ENCODE assay signal across 8 mouse cellular contexts in the genomic region with DNA sequence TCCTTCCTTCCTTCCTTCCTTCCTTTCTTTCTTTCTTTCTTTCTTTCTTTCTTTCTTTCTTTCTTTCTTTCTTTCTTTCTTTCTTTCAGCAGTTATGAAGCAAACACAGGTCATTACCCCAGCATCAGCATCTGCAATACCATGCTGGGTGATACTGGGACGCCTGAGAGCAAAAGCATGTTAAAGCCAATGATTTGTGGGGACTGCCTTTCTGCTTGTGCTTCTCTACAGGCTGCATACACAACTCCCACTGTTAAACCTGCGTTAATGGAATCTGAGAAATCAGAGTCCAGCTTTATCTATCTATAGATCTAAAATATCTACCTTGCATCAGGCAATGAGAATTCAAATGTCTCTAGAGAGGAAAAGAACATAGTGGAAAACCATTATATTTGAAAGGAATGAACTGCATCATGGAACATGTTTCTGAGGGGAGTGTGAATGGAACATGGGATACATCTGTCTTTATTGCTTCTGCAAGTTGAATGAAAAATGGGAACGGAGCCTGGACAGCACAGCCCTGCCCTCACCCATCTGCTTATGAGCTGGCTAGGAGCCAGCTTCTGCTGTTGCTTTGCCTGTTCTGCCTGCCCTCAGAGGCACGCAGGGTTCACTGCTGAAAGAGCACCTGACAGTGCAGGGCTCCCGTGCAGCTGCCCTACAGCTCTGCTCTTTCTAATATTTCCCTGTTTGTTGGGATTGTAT.
DNase-seq lines count a peak whose midpoint lies in the region; ATAC-seq lines count a peak whose summit lies in the region.

No protein-coding gene starts in this region.

- H3K4me2 ChIP-seq in kidney, embryonic 16.5 days (replicated peaks; ENCODE audit: low read depth, low read length), result no peak overlapping the region
- no peak overlapping the region for H3K4me2 ChIP-seq in neural tube, embryonic 15.5 days

- no peak for ATAC-seq in cerebellum, adult (ENCODE audit: insufficient number of reproducible peaks, low FRiP score, low TSS enrichment)
- peak; percentile 75; the same call in 1 of the 2 replicates for ATAC-seq in kidney, embryonic 16.5 days (ENCODE audit: low FRiP score, low TSS enrichment)
- peak; percentile 86 for ATAC-seq in neural tube, embryonic 15.5 days (ENCODE audit: low FRiP score)

- WGBS in kidney, embryonic 16.5 days, result 28% methylated on average over 5 of the region's 5 CpGs
- WGBS in neural tube, embryonic 15.5 days, result 32% methylated on average over 5 of the region's 5 CpGs

- no peaks in the 10 kb centered on the region for H3K36me3 ChIP-seq in kidney, embryonic 16.5 days (ENCODE audit: insufficient read depth, low read length)
- H3K36me3 ChIP-seq in neural tube, embryonic 15.5 days, result no peaks in the 10 kb centered on the region

- peak; percentile 1 for DNase-seq in cerebellum, adult 9-11 months
- DNase-seq in retina, adult 2 months (ENCODE audit: low read depth, low spot score), result peak; percentile 6
- DNase-seq in retina, embryonic 14.5 days (ENCODE audit: low spot score), result no peak
- no peak for DNase-seq in embryo, embryonic 9.5 days (ENCODE audit: extremely low spot score)
- no peak for DNase-seq in embryo, embryonic 10 days (ENCODE audit: low spot score)

- H3K4me3 ChIP-seq in kidney, embryonic 16.5 days (ENCODE audit: low read length), result no peak overlapping the region
- no peak overlapping the region for H3K4me3 ChIP-seq in neural tube, embryonic 15.5 days (replicated peaks)

- H3K9ac ChIP-seq in kidney, embryonic 16.5 days (replicated peaks; ENCODE audit: low read length), result no peak overlapping the region
- H3K9ac ChIP-seq in neural tube, embryonic 15.5 days (replicated peaks), result no peak overlapping the region

- no peak overlapping the region for H3K27ac ChIP-seq in kidney, embryonic 16.5 days (ENCODE audit: low read length)
- H3K27ac ChIP-seq in neural tube, embryonic 15.5 days (replicated peaks), result no peak overlapping the region

- no peaks in the 10 kb centered on the region for H3K9me3 ChIP-seq in kidney, embryonic 16.5 days (ENCODE audit: low read length)
- H3K9me3 ChIP-seq in neural tube, embryonic 15.5 days (replicated peaks), result no peaks in the 10 kb centered on the region

- no peaks in the 10 kb centered on the region for H3K4me1 ChIP-seq in kidney, embryonic 16.5 days (ENCODE audit: insufficient read depth, low read length)
- H3K4me1 ChIP-seq in neural tube, embryonic 15.5 days, result no peaks in the 10 kb centered on the region

- H3K27me3 ChIP-seq in kidney, embryonic 16.5 days (ENCODE audit: insufficient read depth, low read length), result no peaks in the 10 kb centered on the region
- H3K27me3 ChIP-seq in neural tube, embryonic 15.5 days (replicated peaks), result no peaks in the 10 kb centered on the region

Comparison
In these comparisons a context has a peak if more than half of its experiments do, and no peak if none do; other contexts are left out.
1. DNase-seq: peak in cerebellum, adult 9-11 months (single experiment) and retina, adult 2 months (single experiment); none in retina, embryonic 14.5 days (single experiment), embryo, embryonic 9.5 days (single experiment) and embryo, embryonic 10 days (single experiment).